11 mouse cellular contexts compared by ENCODE assay signal in genomic region chr2:94045411-94046090, GRCm38 (mm10). TPM values are rescaled to one million over a fixed set of nuclear protein-coding genes. Genes with fewer than 3 reads are reported as not detected.
DNase-seq lines count a peak whose midpoint lies in the region; ATAC-seq and TF ChIP-seq lines count a peak whose summit lies in the region.
"Had no signal": no experiment of that assay in that cellular context is flagged by ENCODE, and none has a peak within 500 bp of the region (broad histone marks: within the 10 kb centered on the region; RNA-seq: fewer than 3 reads in every experiment).

No protein-coding gene starts in this region.

- peaks cover 20% of the 10 kb centered on the region for H3K4me1 ChIP-seq in heart, embryonic 16.5 days (ENCODE audit: control insufficient read depth, insufficient read depth, low read length)
- H3K4me1 ChIP-seq in thymus, adult 2 months (replicated peaks; ENCODE audit: control insufficient read depth, insufficient read depth, low read length) = no peaks in the 10 kb centered on the region

- TF ChIP-seq CTCF in thymus, adult 2 months (IDR thresholded peaks at IDR 0.05; ENCODE audit: borderline replicate concordance, control insufficient read depth, extremely low read depth, insufficient read depth, low read length, poor library complexity) = no peak

- intact Hi-C loops in gastrocnemius, postnatal 14 days (cut with DNase I; ENCODE audit: low total_unique reads) = no loop called here

- no peak overlapping the region for H3K4me3 ChIP-seq in heart, embryonic 16.5 days (ENCODE audit: low read length)
- H3K4me3 ChIP-seq in thymus, adult 2 months (ENCODE audit: control insufficient read depth, insufficient read depth, low read length) = no peak overlapping the region
- H3K4me3 ChIP-seq: stomach, embryonic 15.5 days had no signal

- H3K27ac ChIP-seq in heart, embryonic 16.5 days (ENCODE audit: low read length) = peak overlapping the region; percentile 62
- H3K27ac ChIP-seq in thymus, adult 2 months (ENCODE audit: control insufficient read depth, insufficient read depth, low read length) = no peak overlapping the region
- H3K27ac ChIP-seq: stomach, embryonic 15.5 days had no signal

- no peak overlapping the region for H3K9ac ChIP-seq in heart, embryonic 16.5 days (ENCODE audit: low read length)
- H3K9ac ChIP-seq: stomach, embryonic 15.5 days had no signal

- H3K9me3 ChIP-seq in heart, embryonic 16.5 days (replicated peaks; ENCODE audit: control insufficient read depth, low read length) = no peaks in the 10 kb centered on the region
- H3K9me3 ChIP-seq: stomach, embryonic 15.5 days had no signal

- TF ChIP-seq POLR2A in thymus, adult 2 months (IDR thresholded peaks at IDR 0.05; ENCODE audit: control insufficient read depth, extremely low read depth, insufficient read depth, low read length, poor library complexity) = no peak

- peak overlapping the region; percentile 39 for H3K4me2 ChIP-seq in heart, embryonic 16.5 days (ENCODE audit: low read depth, low read length)
- H3K4me2 ChIP-seq: stomach, embryonic 15.5 days had no signal

- DNase-seq in gastrocnemius, adult 18-20 months (ENCODE audit: low spot score) = peak; percentile 17
- no peak for DNase-seq in gastrocnemius, postnatal 14 days
- peak; percentile 33 for DNase-seq in 3134 (ENCODE audit: extremely low read depth, insufficient read length, low spot score)
- peak; percentile 79 for DNase-seq in brain, adult 2 months (ENCODE audit: low read depth, low spot score)
- no peak for DNase-seq in thymus, adult 2 months
- no peak for DNase-seq in adrenal gland, adult 18-20 months (ENCODE audit: low spot score in 2 of 2)
- DNase-seq in right cerebral cortex, postnatal 10 days (ENCODE audit: low spot score in 2 of 2) = no peak
- DNase-seq: lung, postnatal 10 days had no signal

- no peaks in the 10 kb centered on the region for H3K27me3 ChIP-seq in heart, embryonic 16.5 days (ENCODE audit: control insufficient read depth, insufficient read depth, low read length)
- H3K27me3 ChIP-seq in thymus, adult 2 months (ENCODE audit: control insufficient read depth, insufficient read depth, low read length) = no peaks in the 10 kb centered on the region
- H3K27me3 ChIP-seq: stomach, embryonic 15.5 days had no signal

- peak; percentile 65 for ATAC-seq in heart, embryonic 16.5 days (replicated peaks; ENCODE audit: extremely low read depth, insufficient read depth, low FRiP score)

- no peaks in the 10 kb centered on the region for H3K36me3 ChIP-seq in heart, embryonic 16.5 days (ENCODE audit: control insufficient read depth, insufficient read depth)
- no peaks in the 10 kb centered on the region for H3K36me3 ChIP-seq in thymus, adult 2 months (ENCODE audit: control insufficient read depth, insufficient read depth, low read length)
- H3K36me3 ChIP-seq: stomach, embryonic 15.5 days had no signal

- WGBS in heart, embryonic 16.5 days = 23% methylated on average over 6 of the region's 6 CpGs
- 96% methylated on average over 6 of the region's 6 CpGs for WGBS in thymus, adult 2 months

RNA-seq across cellular contexts. Expression of gene Alkbh3, which starts 34.9 kb away (rescaled TPM):
- total RNA-seq in gastrocnemius, adult 18-20 months (2021) = 10 to 100 TPM; 59.3 to 60.1 TPM
- 10 to 100 TPM; 48.9 to 54.0 TPM for total RNA-seq in gastrocnemius, postnatal 14 days (2021)
- polyA plus RNA-seq in heart, embryonic 16.5 days (2015; fragmentation: Nextera tagmentation; extraction: Ambion mirVana) = 64.8 and 71.5 TPM in 2 replicates
- 44.5 and 54.3 TPM in 2 replicates for polyA plus RNA-seq in thymus, adult 2 months (2012; rRNA removed)
- 10 to 100 TPM; 43.4 to 58.2 TPM for total RNA-seq in adrenal gland, adult 18-20 months (2021)

RNA-seq across cellular contexts. Expression of gene Gm27027, which starts 49.4 kb away (rescaled TPM):
- total RNA-seq in gastrocnemius, adult 18-20 months (2021) = under 1 TPM in 1 of 2 experiments, not detected in 1; 0.64 TPM
- total RNA-seq in gastrocnemius, postnatal 14 days (2021) = under 1 TPM in 1 of 2 experiments, not detected in 1; 0.86 TPM
- not detected in 2 replicates for polyA plus RNA-seq in heart, embryonic 16.5 days (2015; fragmentation: Nextera tagmentation; extraction: Ambion mirVana)
- polyA plus RNA-seq in thymus, adult 2 months (2012; rRNA removed) = not detected in 2 replicates
- not detected for total RNA-seq in adrenal gland, adult 18-20 months (2021)
- total RNA-seq: left cerebral cortex, adult 8-10 months had no signal
- polyA plus RNA-seq: stomach, embryonic 15.5 days had no signal

Comparison
In these comparisons a context has a peak if more than half of its experiments do, and no peak if none do; other contexts are left out.
1. DNase-seq: peak in gastrocnemius, adult 18-20 months (single experiment), 3134 (single experiment) and brain, adult 2 months (single experiment); none in gastrocnemius, postnatal 14 days (single experiment), thymus, adult 2 months (single experiment), adrenal gland, adult 18-20 months (0 of 2) and right cerebral cortex, postnatal 10 days (0 of 2).